Mouse (Mus musculus) limb, embryonic 11.5 days (tissue): ENCODE measurements at regions not wholly inside any gene's neighbourhood (a gene's known extent, or its start where the extent isn't known, plus 50 kb on each side); places are given as distances from the start of the nearest gene placed in this dataset.

Experiments
- ATAC-seq: fragments of 200-750 bp; cut with Nextera tagmentation; 2 replicates; pipeline ENCODE4 v1.8.0; 2017; ENCODE audit warnings: low read depth; ENCODE audit not compliant: insufficient number of reproducible peaks, low FRiP score, low TSS enrichment
- DNase-seq: peaks from one replicate; pipeline ENCODE4 v3.0.0-alpha.2; 2015; ENCODE audit warnings: low spot score
- H3K27ac ChIP-seq: fragments of 300-500 bp; sonication (generic); replicated peaks from 2 replicates; pipeline ENCODE4 v1.5.1; 2014; ENCODE audit warnings: low read depth, mild to moderate bottlenecking, low read length
- H3K27me3 ChIP-seq: fragments of 300-500 bp; sonication (generic); 2 replicates; pipeline ENCODE4 v1.6.1; 2014; ENCODE audit warnings: mild to moderate bottlenecking, low read length, mixed read lengths; ENCODE audit not compliant: control insufficient read depth, insufficient read depth
- H3K36me3 ChIP-seq: fragments of 300-500 bp; sonication (generic); 2 replicates; pipeline ENCODE4 v1.6.1; 2014; ENCODE audit warnings: mild to moderate bottlenecking, low read length, moderate library complexity, mixed read lengths; ENCODE audit not compliant: control insufficient read depth, insufficient read depth
- H3K4me1 ChIP-seq: fragments of 300-500 bp; sonication (generic); 2 replicates; pipeline ENCODE4 v1.6.1; 2014; ENCODE audit warnings: low read length, mixed read lengths; ENCODE audit not compliant: control insufficient read depth, insufficient read depth
- H3K4me2 ChIP-seq: fragments of 300-500 bp; sonication (generic); 2 replicates; pipeline ENCODE4 v1.6.1; 2014; ENCODE audit warnings: low read depth, mild to moderate bottlenecking, moderate library complexity; ENCODE audit not compliant: severe bottlenecking
- H3K4me3 ChIP-seq: fragments of 300-500 bp; sonication (generic); 2 replicates; pipeline ENCODE4 v1.5.1; 2014; ENCODE audit warnings: low read depth, low read length
- H3K9ac ChIP-seq: fragments of 300-500 bp; sonication (generic); 2 replicates; pipeline ENCODE4 v1.6.1; 2014; ENCODE audit warnings: mild to moderate bottlenecking, low read length
- H3K9me3 ChIP-seq: fragments of 300-500 bp; sonication (generic); 2 replicates; pipeline ENCODE4 v1.6.1; 2016; ENCODE audit warnings: low read length; ENCODE audit not compliant: control insufficient read depth
- WGBS: fragments of 180-500 bp; shearing (Covaris S2); extraction: QIAGEN DNeasy Blood & Tissue Kit; methylation state at CpG from one replicate; pipeline ENCODE4 v1.1.7; 2014; 5-methylcytosine and 5-hydroxymethylcytosine counted together

DNA sequence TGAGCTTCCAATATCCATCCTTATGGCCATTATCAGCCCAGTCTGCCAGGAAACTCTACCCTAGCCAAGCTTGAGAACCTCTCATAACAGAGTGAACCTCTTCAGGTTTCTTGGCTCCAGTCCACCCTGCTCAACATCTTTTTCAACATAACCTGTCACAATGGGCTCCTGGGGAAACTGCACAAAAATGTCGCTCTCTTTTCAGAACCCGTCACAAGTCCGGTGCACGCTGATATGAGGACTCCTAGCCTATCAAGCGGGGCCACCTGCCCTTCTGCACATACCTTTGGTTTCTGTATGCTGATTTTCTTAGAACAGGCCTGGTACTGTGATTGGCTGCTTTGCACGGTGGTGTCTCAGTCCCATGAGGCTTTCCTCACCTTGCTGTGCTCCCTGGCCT lies 216.9 kb downstream of the Pik3r1 start:
- 91% methylated on average over 6 of the region's 6 CpGs for WGBS
- no peak overlapping the region for H3K9ac ChIP-seq
- H3K4me2 ChIP-seq = no peak overlapping the region
- H3K27ac ChIP-seq = no peak overlapping the region
- H3K4me1 ChIP-seq = 0 out of 2 replicates have a peak, but pooled peaks cover 2% of the 10 kb centered on the region
- no peak overlapping the region for H3K4me3 ChIP-seq
- H3K9me3 ChIP-seq = no peaks in the 10 kb centered on the region
- no peaks in the 10 kb centered on the region for H3K36me3 ChIP-seq
- no peaks in the 10 kb centered on the region for H3K27me3 ChIP-seq
- ATAC-seq (no peak), DNase-seq (no peak)

DNA sequence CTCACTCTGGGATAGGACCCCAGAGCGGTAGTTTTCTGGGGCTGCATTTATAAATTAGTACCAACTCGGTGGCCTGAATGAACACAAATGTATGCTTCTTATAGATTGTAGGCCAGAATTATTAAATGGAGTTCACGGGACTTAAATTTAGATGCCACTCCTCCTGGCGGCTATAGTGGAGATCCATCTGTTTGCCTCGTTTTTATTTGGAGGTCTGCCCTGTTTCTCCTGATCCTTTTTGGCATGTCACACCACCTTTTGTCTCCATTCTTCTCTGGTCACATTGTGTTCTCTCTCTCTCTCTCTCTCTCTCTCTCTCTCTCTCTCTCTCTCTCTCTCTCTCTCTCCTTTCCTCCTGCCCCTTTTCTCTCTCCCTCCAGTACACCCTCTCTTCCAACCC lies 217.5 kb downstream of the Pik3r1 start:
- H3K4me3 ChIP-seq = no peak overlapping the region
- no peaks in the 10 kb centered on the region for H3K27me3 ChIP-seq
- DNase-seq (no peak), ATAC-seq (no peak)
- H3K27ac ChIP-seq = no peak overlapping the region
- 0 out of 2 replicates have a peak, but pooled peaks cover 2% of the 10 kb centered on the region for H3K4me1 ChIP-seq
- H3K4me2 ChIP-seq = no peak overlapping the region
- H3K9ac ChIP-seq = no peak overlapping the region
- no peaks in the 10 kb centered on the region for H3K9me3 ChIP-seq
- no peaks in the 10 kb centered on the region for H3K36me3 ChIP-seq
- WGBS = 73% methylated on average over 5 of the region's 5 CpGs

- no peaks in the 10 kb centered on the region for H3K9me3 ChIP-seq
- no peak overlapping the region for H3K4me3 ChIP-seq
- no peak overlapping the region for H3K4me2 ChIP-seq
- no peaks in the 10 kb centered on the region for H3K36me3 ChIP-seq
- ATAC-seq = no peak
- H3K4me1 ChIP-seq = no peaks in the 10 kb centered on the region
- WGBS = 51% methylated on average over 6 of the region's 6 CpGs
- H3K27ac ChIP-seq = no peak overlapping the region
- no peaks in the 10 kb centered on the region for H3K27me3 ChIP-seq
- H3K9ac ChIP-seq = no peak overlapping the region
- DNase-seq = no peak
Observed at GRCm38 (mm10) chr13:101547887-101548286, 220.1 kb downstream of the Pik3r1 start.

DNA sequence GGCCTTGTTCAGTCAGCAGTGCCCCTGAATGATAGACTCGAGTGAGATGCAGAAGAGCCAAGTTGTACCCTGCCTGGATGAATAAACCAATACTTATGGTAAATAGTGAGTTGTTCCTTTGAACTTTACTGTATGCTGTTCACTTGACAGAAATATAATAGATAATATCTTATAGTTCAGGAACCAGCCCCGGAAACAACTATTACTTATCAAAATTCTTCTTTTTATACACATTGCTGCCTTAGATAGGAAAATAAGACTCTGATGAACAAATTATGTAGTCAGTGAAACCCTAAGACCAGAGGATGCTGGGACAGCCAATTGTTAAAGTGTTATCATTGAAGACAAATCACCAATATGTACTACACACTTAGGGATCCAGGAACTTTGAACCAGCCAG lies 220.7 kb downstream of the Pik3r1 start:
- WGBS = 90% methylated on average over 2 of the region's 2 CpGs
- Histone ChIP-seq H3K36me3 (no peaks in the 10 kb centered on the region), H3K4me2 (no peak overlapping the region), H3K9me3 (no peaks in the 10 kb centered on the region), H3K4me1 (no peaks in the 10 kb centered on the region), H3K9ac (no peak overlapping the region), H3K27me3 (no peaks in the 10 kb centered on the region), H3K4me3 (no peak overlapping the region), H3K27ac (no peak overlapping the region)
- DNase-seq (no peak), ATAC-seq (no peak)

- no peak for ATAC-seq
- H3K4me2 ChIP-seq = no peak overlapping the region
- H3K27me3 ChIP-seq = no peaks in the 10 kb centered on the region
- no peaks in the 10 kb centered on the region for H3K9me3 ChIP-seq
- DNase-seq = no peak
- H3K4me3 ChIP-seq = no peak overlapping the region
- no peaks in the 10 kb centered on the region for H3K36me3 ChIP-seq
- H3K9ac ChIP-seq = no peak overlapping the region
- 36% methylated on average over 6 of the region's 6 CpGs for WGBS
- 0 out of 2 replicates have a peak, but pooled peaks cover 3% of the 10 kb centered on the region for H3K4me1 ChIP-seq
- H3K27ac ChIP-seq = no peak overlapping the region
Observed at GRCm38 (mm10) chr13:101545344-101546181, 222.5 kb downstream of the Pik3r1 start.

DNA sequence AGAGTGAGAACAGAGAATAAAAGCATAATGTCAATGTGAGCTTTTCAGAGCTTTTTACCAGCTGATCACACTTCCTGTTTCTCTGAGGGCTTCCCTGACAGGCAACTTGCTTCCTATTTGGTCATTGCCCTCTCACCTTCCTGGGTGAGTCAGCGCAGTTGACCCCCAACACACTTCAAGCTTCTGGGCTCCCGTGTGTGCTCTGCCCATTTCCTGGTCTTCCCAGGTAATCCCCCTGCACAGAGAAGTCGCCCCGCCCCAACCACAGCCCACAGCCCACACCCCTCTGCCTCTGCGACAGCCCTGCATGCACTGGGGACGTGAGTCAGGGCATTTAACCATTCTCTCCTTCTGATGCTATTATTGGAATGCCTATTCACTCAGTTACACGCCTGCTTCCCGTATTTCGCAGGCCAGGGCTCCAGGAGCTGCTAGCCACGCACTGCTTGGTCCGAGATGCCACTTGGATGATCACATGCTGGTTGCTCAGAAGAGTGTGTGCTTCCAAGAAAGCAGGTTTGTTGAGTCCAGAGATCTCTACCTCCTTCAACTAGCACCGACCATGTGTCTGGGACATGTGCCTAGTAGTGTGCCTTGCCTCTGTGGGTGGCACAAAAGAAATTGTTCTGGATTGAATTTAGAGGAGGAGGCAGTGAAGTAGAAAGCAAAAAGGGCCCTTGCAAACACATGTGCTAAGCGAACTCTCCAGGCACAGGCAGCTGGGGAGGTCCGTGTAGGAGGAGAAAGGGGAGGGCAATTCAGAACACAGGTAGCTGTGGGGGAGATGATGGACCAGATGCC lies 227.4 kb downstream of the Pik3r1 start:
- H3K9me3 ChIP-seq = no peaks in the 10 kb centered on the region
- H3K4me3 ChIP-seq = no peak overlapping the region
- DNase-seq = no peak
- no peak overlapping the region for H3K4me2 ChIP-seq
- H3K27me3 ChIP-seq = no peaks in the 10 kb centered on the region
- H3K27ac ChIP-seq = no peak overlapping the region
- WGBS = 55% methylated on average over 14 of the region's 14 CpGs
- H3K9ac ChIP-seq = no peak overlapping the region; the same call in 1 of the 2 replicates
- H3K4me1 ChIP-seq = peaks cover 5% of the 10 kb centered on the region; the same call in 1 of the 2 replicates
- no peak for ATAC-seq
- H3K36me3 ChIP-seq = no peaks in the 10 kb centered on the region

- WGBS = 82% methylated on average over 1 of the region's 1 CpGs
- H3K27me3 ChIP-seq = no peaks in the 10 kb centered on the region
- H3K27ac ChIP-seq = no peak overlapping the region
- no peak for DNase-seq
- H3K36me3 ChIP-seq = no peaks in the 10 kb centered on the region
- no peak overlapping the region for H3K9ac ChIP-seq
- no peaks in the 10 kb centered on the region for H3K9me3 ChIP-seq
- no peak overlapping the region for H3K4me2 ChIP-seq
- no peak overlapping the region for H3K4me3 ChIP-seq
- no peak for ATAC-seq
- H3K4me1 ChIP-seq = peaks cover 5% of the 10 kb centered on the region; the same call in 1 of the 2 replicates
Observed at GRCm38 (mm10) chr13:101538110-101538509, 229.9 kb downstream of the Pik3r1 start.

DNA sequence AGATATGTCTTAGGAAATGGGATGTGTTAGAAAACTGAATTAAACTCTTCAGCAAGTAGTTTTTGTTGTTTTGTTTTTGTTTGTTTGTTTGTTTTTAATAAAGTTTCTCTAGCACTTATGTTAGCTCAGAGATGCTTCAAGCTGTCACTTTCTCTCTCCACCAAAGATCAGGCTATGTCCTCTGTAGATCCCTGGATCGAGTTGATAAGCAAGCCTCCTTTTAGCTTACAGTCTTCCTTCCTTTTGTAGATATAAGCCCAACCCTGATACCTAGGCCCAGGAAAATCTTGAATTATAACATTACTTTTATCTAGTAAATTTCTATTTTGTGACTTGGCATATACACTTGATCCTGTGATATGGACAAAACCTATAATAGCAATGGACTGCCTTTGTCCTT lies 232.0 kb downstream of the Pik3r1 start:
- WGBS = 89% methylated on average over 1 of the region's 1 CpGs
- Histone ChIP-seq H3K9ac (no peak overlapping the region), H3K4me3 (no peak overlapping the region), H3K9me3 (no peaks in the 10 kb centered on the region), H3K4me1 (peaks cover 5% of the 10 kb centered on the region; the same call in 1 of the 2 replicates), H3K27ac (no peak overlapping the region), H3K4me2 (no peak overlapping the region), H3K36me3 (no peaks in the 10 kb centered on the region), H3K27me3 (no peaks in the 10 kb centered on the region)
- ATAC-seq (no peak), DNase-seq (no peak)
